Mouse (Mus musculus): ENCODE data around the gene Olfr228. TPM values are rescaled to one million over a fixed set of nuclear protein-coding genes. Genes with fewer than 3 reads are reported as not detected.

The Olfr228 gene
- total and polyA plus RNA-seq, 3 experiments = not detected

DNA sequence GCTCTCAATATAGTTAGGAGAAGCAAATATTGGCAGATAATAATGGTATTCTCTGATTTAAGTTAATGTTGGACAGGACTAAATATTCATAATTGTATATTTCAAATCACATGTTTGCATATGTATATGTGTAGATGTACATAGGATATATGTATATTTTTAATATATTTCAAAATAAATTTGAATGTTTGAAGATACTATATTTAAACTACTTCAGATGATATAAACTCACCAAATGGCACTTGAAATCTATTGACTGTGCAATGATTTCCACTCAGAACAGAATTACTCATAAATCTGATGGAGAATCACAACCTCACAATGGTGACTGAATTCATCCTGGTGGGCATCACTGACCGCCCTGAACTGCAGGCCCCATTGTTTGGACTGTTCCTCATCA, 21.0 kb upstream of the Olfr228 start, which contains the start of gene Olfr1076:
Gene Olfr1076, plus strand, starts transcription at position 301 of the 400 bp plus-strand sequence.
- H3K27me3 ChIP-seq (ENCODE audit: control insufficient read depth in 1 of 2, insufficient read depth in 2 of 2, low read length in 2 of 2) = no peaks in the 10 kb centered on the region
- no peak for DNase-seq (ENCODE audit: low read depth, low spot score)
- H3K4me3 ChIP-seq (ENCODE audit: control insufficient read depth in 1 of 2, insufficient read depth in 1 of 2, low read depth in 2 of 2, low read length in 2 of 2) = no peak within 1 kb of the TSS
- no peak for TF ChIP-seq MYB (IDR thresholded peaks at IDR 0.05; ENCODE audit: low read depth, low read length)
- no peak for TF ChIP-seq ZNF384 (IDR thresholded peaks at IDR 0.05; ENCODE audit: low read depth, low read length)
- TF ChIP-seq ETS1 (IDR thresholded peaks at IDR 0.05; ENCODE audit: low read depth, low read length) = no peak
- TF ChIP-seq RAD21 (IDR thresholded peaks at IDR 0.05; ENCODE audit: low read depth, low read length) = no peak
- no peak for TF ChIP-seq USF2 (IDR thresholded peaks at IDR 0.05; ENCODE audit: borderline replicate concordance in 1 of 2, insufficient read depth in 1 of 2, low read depth in 1 of 2, low read length in 2 of 2)
- no peak for TF ChIP-seq JUND (IDR thresholded peaks at IDR 0.05; ENCODE audit: low read depth, low read length)
- no peak within 1 kb of the TSS for H3K9ac ChIP-seq (ENCODE audit: control insufficient read depth, low read depth, low read length, poor library complexity, severe bottlenecking)
- no peaks in the 10 kb centered on the region for H3K36me3 ChIP-seq (ENCODE audit: control insufficient read depth in 1 of 2, insufficient read depth in 2 of 2, low read length in 2 of 2)
- H3K27ac ChIP-seq (ENCODE audit: control insufficient read depth, low read depth, low read length) = no peak within 1 kb of the TSS
- H3K79me2 ChIP-seq (ENCODE audit: control insufficient read depth, insufficient read depth, low read length, poor library complexity) = no peaks in the 10 kb centered on the region
- H3K9me3 ChIP-seq (replicated peaks; ENCODE audit: insufficient read depth, low read length) = no peaks in the 10 kb centered on the region
- H3K4me1 ChIP-seq (ENCODE audit: control insufficient read depth in 1 of 2, insufficient read depth in 2 of 2, low read length in 2 of 2) = no peaks in the 10 kb centered on the region

DNA sequence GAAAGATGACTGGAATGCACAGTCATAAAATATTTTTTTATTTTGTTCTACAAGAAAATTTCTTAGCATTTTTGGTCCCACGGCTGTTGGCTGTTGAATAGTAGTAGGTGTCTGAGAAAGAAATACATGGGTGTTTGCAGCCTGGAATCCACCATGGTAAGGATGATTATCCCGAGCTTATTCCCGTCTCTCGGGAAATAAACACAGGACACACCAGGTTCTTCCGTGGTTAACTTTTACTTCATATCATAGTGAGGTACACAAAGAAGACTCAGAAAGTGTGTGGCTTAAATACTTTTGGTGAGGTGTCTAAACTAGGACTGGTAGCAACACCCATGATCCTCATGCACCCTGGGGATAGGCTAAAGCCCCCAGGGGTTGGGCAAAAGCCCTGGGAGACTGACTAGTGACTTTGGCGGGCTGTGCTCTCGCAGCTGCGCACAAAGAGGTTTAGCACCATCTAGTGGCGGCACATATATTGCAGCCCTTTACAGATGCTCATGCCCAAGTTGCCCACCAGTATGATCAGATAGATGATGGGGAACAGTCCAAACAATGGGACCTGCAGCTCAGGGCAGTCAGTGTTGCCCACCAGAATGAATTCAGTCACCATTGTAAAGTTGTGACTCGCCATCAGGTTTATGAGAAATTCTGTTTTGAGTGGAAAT, 22.6 kb downstream of the Olfr228 start:
- Histone ChIP-seq H3K27ac (ENCODE audit: control insufficient read depth, low read depth, low read length) (no peak overlapping the region), H3K36me3 (ENCODE audit: control insufficient read depth in 1 of 2, insufficient read depth in 2 of 2, low read length in 2 of 2) (no peaks in the 10 kb centered on the region), H3K4me1 (ENCODE audit: control insufficient read depth in 1 of 2, insufficient read depth in 2 of 2, low read length in 2 of 2) (no peaks in the 10 kb centered on the region), H3K9ac (ENCODE audit: control insufficient read depth, low read depth, low read length, poor library complexity, severe bottlenecking) (no peak overlapping the region), H3K27me3 (ENCODE audit: control insufficient read depth in 1 of 2, insufficient read depth in 2 of 2, low read length in 2 of 2) (no peaks in the 10 kb centered on the region), H3K9me3 (replicated peaks; ENCODE audit: insufficient read depth, low read length) (no peaks in the 10 kb centered on the region), H3K4me3 (ENCODE audit: control insufficient read depth in 1 of 2, insufficient read depth in 1 of 2, low read depth in 2 of 2, low read length in 2 of 2) (no peak overlapping the region), H3K79me2 (ENCODE audit: control insufficient read depth, insufficient read depth, low read length, poor library complexity) (no peaks in the 10 kb centered on the region)
- TF ChIP-seq EP300 (IDR thresholded peaks at IDR 0.05; ENCODE audit: low read depth in 1 of 2, low read length in 2 of 2) (no peak), TBP (IDR thresholded peaks at IDR 0.05; ENCODE audit: low read depth, low read length) (no peak), GABPA (IDR thresholded peaks at IDR 0.05; ENCODE audit: low read depth, low read length) (no peak), CHD2 (IDR thresholded peaks at IDR 0.05; ENCODE audit: low read length) (no peak), GATA1 (IDR thresholded peaks at IDR 0.05; ENCODE audit: low read depth, low read length) (no peak), SIN3A (IDR thresholded peaks at IDR 0.05; ENCODE audit: low read length) (no peak), RCOR1 (IDR thresholded peaks at IDR 0.05; ENCODE audit: low read depth, low read length) (no peak), ZNF384 (IDR thresholded peaks at IDR 0.05; ENCODE audit: low read depth, low read length) (no peak), CTCF (IDR thresholded peaks at IDR 0.05 in 2 of 3, conservative IDR thresholded peaks at IDR 0.05 in 1 of 3; ENCODE audit: control insufficient read depth in 1 of 3, insufficient read depth in 1 of 3, low read depth in 2 of 3, low read length in 3 of 3, poor library complexity in 1 of 3, severe bottlenecking in 1 of 3) (no peak), HCFC1 (IDR thresholded peaks at IDR 0.05; ENCODE audit: low read depth, low read length) (no peak), MAZ (IDR thresholded peaks at IDR 0.05; ENCODE audit: low read depth, low read length) (no peak), POLR2AphosphoS5 (IDR thresholded peaks at IDR 0.05; ENCODE audit: borderline replicate concordance, low read depth, low read length) (no peak), ELF1 (IDR thresholded peaks at IDR 0.05; ENCODE audit: low read depth, low read length) (no peak), ETS1 (IDR thresholded peaks at IDR 0.05; ENCODE audit: low read depth, low read length) (no peak), NELFE (IDR thresholded peaks at IDR 0.05; ENCODE audit: low read depth, low read length) (no peak), KAT2A (conservative IDR thresholded peaks at IDR 0.05; ENCODE audit: low read depth, low read length) (no peak), MAFK (IDR thresholded peaks at IDR 0.05; ENCODE audit: borderline replicate concordance, low read depth, low read length) (no peak), MEF2A (IDR thresholded peaks at IDR 0.05; ENCODE audit: extremely low read depth, insufficient replicate concordance, low read depth, low read length, poor library complexity, severe bottlenecking) (no peak), MYC (IDR thresholded peaks at IDR 0.05; ENCODE audit: low read depth, low read length) (no peak)
- DNase-seq (ENCODE audit: low read depth, low spot score) = no peak
